8 mouse cellular contexts compared by ENCODE assay signal in genomic region chr2:102745259-102745906, GRCm38 (mm10).
DNase-seq lines count a peak whose midpoint lies in the region; ATAC-seq and TF ChIP-seq lines count a peak whose summit lies in the region.

No protein-coding gene starts in this region.

- peak; percentile 92 for ATAC-seq in heart, embryonic 15.5 days (replicated peaks; ENCODE audit: insufficient number of reproducible peaks, insufficient read depth, low FRiP score, low read depth)
- peak; percentile 88 for ATAC-seq in kidney, postnatal 0 days (replicated peaks; ENCODE audit: low FRiP score, low read depth)
- ATAC-seq in megakaryocyte progenitor cell, adult 5-6 weeks (replicated peaks; ENCODE audit: poor library complexity): peak; percentile 90

- H3K4me3 ChIP-seq in heart, embryonic 15.5 days: no peak overlapping the region
- H3K4me3 ChIP-seq in kidney, postnatal 0 days (replicated peaks; ENCODE audit: low read depth, low read length): no peak overlapping the region

- H3K27ac ChIP-seq in heart, embryonic 15.5 days: peak overlapping the region; percentile 54
- peak overlapping the region; percentile 42; the same call in 1 of the 2 replicates for H3K27ac ChIP-seq in kidney, postnatal 0 days

- 20% methylated on average over 7 of the region's 7 CpGs for WGBS in heart, embryonic 15.5 days
- WGBS in kidney, postnatal 0 days: 37% methylated on average over 7 of the region's 7 CpGs

- H3K4me2 ChIP-seq in heart, embryonic 15.5 days: peak overlapping the region; percentile 44
- H3K4me2 ChIP-seq in kidney, postnatal 0 days (ENCODE audit: low read length): peak overlapping the region; percentile 43

- no peaks in the 10 kb centered on the region for H3K9me3 ChIP-seq in heart, embryonic 15.5 days (replicated peaks)
- no peaks in the 10 kb centered on the region for H3K9me3 ChIP-seq in kidney, postnatal 0 days (replicated peaks; ENCODE audit: low read length)

- no peaks in the 10 kb centered on the region for H3K27me3 ChIP-seq in heart, embryonic 15.5 days
- no peaks in the 10 kb centered on the region for H3K27me3 ChIP-seq in kidney, postnatal 0 days (ENCODE audit: insufficient read depth, low read length)

- H3K9ac ChIP-seq in heart, embryonic 15.5 days: no peak overlapping the region
- H3K9ac ChIP-seq in kidney, postnatal 0 days (ENCODE audit: low read depth, low read length): 0 out of 2 replicates have a peak overlapping the region, but pooled peaks have one; percentile 35

- TF ChIP-seq CTCF in kidney, postnatal 0 days (IDR thresholded peaks at IDR 0.05; ENCODE audit: low read depth): no peak

- H3K4me1 ChIP-seq in heart, embryonic 15.5 days (replicated peaks): peaks cover 21% of the 10 kb centered on the region
- 0 out of 2 replicates have a peak, but pooled peaks cover 3% of the 10 kb centered on the region for H3K4me1 ChIP-seq in kidney, postnatal 0 days (replicated peaks; ENCODE audit: insufficient read depth, low read length)

- DNase-seq in urinary bladder, postnatal 25 days (ENCODE audit: low spot score): peak; percentile 29
- DNase-seq in urinary bladder, adult 2 months (ENCODE audit: low spot score): no peak
- DNase-seq in embryo, embryonic 9.5 days (ENCODE audit: extremely low spot score): peak; percentile 75
- DNase-seq in kidney, postnatal 0 days (ENCODE audit: low spot score): peak; percentile 43
- DNase-seq in spleen, adult 18-20 months: peak; percentile 18 to 31
- DNase-seq in thymus, postnatal 0 days (ENCODE audit: low spot score): no peak

- H3K36me3 ChIP-seq in heart, embryonic 15.5 days: no peaks in the 10 kb centered on the region
- H3K36me3 ChIP-seq in kidney, postnatal 0 days (ENCODE audit: insufficient read depth, low read length): no peaks in the 10 kb centered on the region

Comparison
In these comparisons a context has a peak if more than half of its experiments do, and no peak if none do; other contexts are left out.
1. DNase-seq: peak in urinary bladder, postnatal 25 days (single experiment), embryo, embryonic 9.5 days (single experiment), kidney, postnatal 0 days (single experiment) and spleen, adult 18-20 months (2 of 2); none in urinary bladder, adult 2 months (single experiment) and thymus, postnatal 0 days (single experiment).
2. Peak in every context shown above with its lines, with median percentiles within 50 percentile points of each other: ATAC-seq.